Mouse (Mus musculus) liver, embryonic 12.5 days (tissue): Measurements from ENCODE around the gene Fam57b. TPM values are rescaled to one million over a fixed set of nuclear protein-coding genes. Genes with fewer than 3 reads are reported as not detected.
"Not testable (repeated sequence)": the region's sequence is repeated elsewhere in the genome, so short reads cannot be mapped to it uniquely, and the experiment has no call there.

Experiments
- ATAC-seq: fragments of 200-750 bp; cut with Nextera tagmentation; 2 replicates; pipeline ENCODE4 v1.8.0; 2017; ENCODE audit warnings: moderate number of reproducible peaks, mild to moderate bottlenecking, moderate library complexity
- H3K27ac ChIP-seq: fragments of 300-500 bp; sonication (generic); 2 replicates; pipeline ENCODE4 v1.5.1; 2016; ENCODE audit warnings: mild to moderate bottlenecking
- H3K27me3 ChIP-seq: fragments of 300-500 bp; sonication (generic); replicated peaks from 2 replicates; pipeline ENCODE4 v1.6.1; 2016; ENCODE audit warnings: mild to moderate bottlenecking, moderate library complexity
- H3K36me3 ChIP-seq: fragments of 300-500 bp; sonication (generic); 2 replicates; pipeline ENCODE4 v1.6.1; 2016; ENCODE audit warnings: mild to moderate bottlenecking, moderate library complexity
- H3K4me1 ChIP-seq: fragments of 300-500 bp; sonication (generic); 2 replicates; pipeline ENCODE4 v1.6.1; 2016
- H3K4me2 ChIP-seq: fragments of 300-500 bp; sonication (generic); 2 replicates; pipeline ENCODE4 v1.6.1; 2016; ENCODE audit warnings: mild to moderate bottlenecking, moderate library complexity
- H3K4me3 ChIP-seq: fragments of 300-500 bp; sonication (generic); 2 replicates; pipeline ENCODE4 v1.5.1; 2016; ENCODE audit warnings: mild to moderate bottlenecking, moderate library complexity
- H3K9ac ChIP-seq: fragments of 300-500 bp; sonication (generic); 2 replicates; pipeline ENCODE4 v1.6.1; 2016; ENCODE audit warnings: mild to moderate bottlenecking, moderate library complexity
- H3K9me3 ChIP-seq: fragments of 300-500 bp; sonication (generic); replicated peaks from 2 replicates; pipeline ENCODE4 v1.6.1; 2016; ENCODE audit warnings: mild to moderate bottlenecking, moderate library complexity
- WGBS: fragments of 180-500 bp; shearing (Covaris S2); methylation state at CpG from one replicate; pipeline ENCODE4 v1.1.7; 2016; ENCODE audit not compliant: insufficient replicate concordance; 5-methylcytosine and 5-hydroxymethylcytosine counted together
- polyA plus RNA-seq: library from polyadenylated mRNA; unstranded; fragments of >200 nt; fragmentation: Nextera tagmentation; extraction: Ambion mirVana; gene quantifications from 2 replicates; pipeline ENCODE4 v1.2.1, GENCODE M21; 2016

Fam57b gene
- polyA plus RNA-seq, 1 experiment from 2014 or later, result not detected

DNA sequence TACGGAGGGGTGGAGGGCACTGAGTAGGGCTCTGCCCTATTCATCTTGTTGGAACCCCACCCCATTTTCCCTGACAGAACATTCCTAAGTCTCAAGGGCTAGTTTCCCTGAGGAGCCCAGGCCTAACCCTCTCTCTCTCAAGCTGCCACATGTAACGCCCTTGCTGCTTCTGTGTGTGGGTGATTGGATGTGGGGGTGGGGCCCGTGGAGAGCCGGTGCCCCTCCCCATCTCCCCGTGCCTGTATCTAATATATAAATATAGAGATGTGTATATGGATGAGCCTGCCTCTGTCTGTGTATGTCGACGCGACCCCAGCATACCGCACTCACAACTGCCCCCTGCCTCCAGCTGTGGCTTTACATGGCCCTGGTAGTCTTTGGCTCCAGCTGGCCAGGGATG lies 31.9 kb upstream of the Fam57b start:
- peaks cover 82% of the 10 kb centered on the region for H3K36me3 ChIP-seq
- peaks cover 57% of the 10 kb centered on the region for H3K4me1 ChIP-seq

DNA sequence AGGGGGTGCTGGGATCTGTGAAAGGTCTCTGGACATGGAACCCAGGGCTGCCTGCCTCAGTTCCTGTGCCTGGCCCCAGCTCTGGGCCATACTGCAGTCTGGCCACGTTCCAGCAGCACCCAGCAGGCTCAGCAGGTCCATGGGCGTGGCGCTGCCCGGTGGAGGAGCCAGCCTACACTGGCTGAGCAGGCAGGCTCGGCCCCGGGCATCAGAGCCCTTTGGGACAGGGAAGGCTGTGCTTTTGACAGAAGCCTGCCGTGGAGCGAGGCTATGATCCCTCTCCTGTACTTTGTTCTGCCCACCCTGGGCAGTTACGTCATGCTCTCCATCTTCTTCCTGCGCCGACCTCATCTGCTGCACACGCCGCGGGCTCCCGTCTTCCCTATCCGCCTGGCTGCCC lies 31.3 kb upstream of the Fam57b start, which contains the start of gene Gdpd3:
Gdpd3 (plus strand) TSS at position 134 of the 400 bp plus-strand sequence.
- WGBS, result 83% methylated on average over 16 of the region's 16 CpGs
- H3K9me3 ChIP-seq, result no peaks in the 10 kb centered on the region
- 0 out of 2 replicates have a peak within 1 kb of the TSS, but pooled peaks have one; percentile 2 for H3K9ac ChIP-seq
- peaks cover 83% of the 10 kb centered on the region for H3K36me3 ChIP-seq
- ATAC-seq, result no peak
- H3K27ac ChIP-seq, result no peak within 1 kb of the TSS; the same call in 1 of the 2 replicates
- peaks cover 55% of the 10 kb centered on the region for H3K4me1 ChIP-seq
- H3K4me2 ChIP-seq, result no peak within 1 kb of the TSS
- H3K4me3 ChIP-seq, result no peak within 1 kb of the TSS
- no peaks in the 10 kb centered on the region for H3K27me3 ChIP-seq

More for the DNA sequence above, 31.9 kb upstream of the Fam57b start:
- H3K9me3 ChIP-seq, result no peaks in the 10 kb centered on the region
- WGBS, result 63% methylated on average over 9 of the region's 9 CpGs
- ATAC-seq, result peak; percentile 16; the same call in 1 of the 2 replicates
- no peak overlapping the region for H3K27ac ChIP-seq
- 0 out of 2 replicates have a peak overlapping the region, but pooled peaks have one; percentile 2 for H3K9ac ChIP-seq
- no peaks in the 10 kb centered on the region for H3K27me3 ChIP-seq
- H3K4me2 ChIP-seq, result no peak overlapping the region
- no peak overlapping the region for H3K4me3 ChIP-seq

DNA sequence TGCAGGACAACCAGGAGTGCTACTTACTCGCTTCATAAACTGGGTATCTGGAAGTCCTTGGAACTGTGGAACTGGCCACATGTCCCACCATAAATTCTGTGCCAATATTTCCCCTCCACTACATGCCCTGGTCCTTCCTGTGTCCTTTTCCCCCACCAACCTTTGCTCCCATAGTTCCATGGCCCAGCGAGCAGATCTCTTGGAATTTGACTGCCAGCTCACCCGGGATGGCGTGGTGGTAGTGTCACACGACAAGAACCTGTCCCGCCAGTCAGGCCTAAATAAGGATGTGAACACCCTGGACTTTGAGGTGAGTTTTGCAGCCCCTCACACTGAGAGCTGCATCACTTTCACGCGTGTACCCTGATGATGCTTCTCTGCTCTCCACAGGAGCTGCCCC lies 30.5 kb upstream of the Fam57b start:
- no peaks in the 10 kb centered on the region for H3K27me3 ChIP-seq
- peaks cover 78% of the 10 kb centered on the region for H3K36me3 ChIP-seq
- H3K4me2 ChIP-seq, result no peak overlapping the region
- no peak overlapping the region for H3K4me3 ChIP-seq
- H3K27ac ChIP-seq, result no peak overlapping the region
- peaks cover 47% of the 10 kb centered on the region for H3K4me1 ChIP-seq
- no peak overlapping the region for H3K9ac ChIP-seq
- no peak for ATAC-seq
- WGBS, result 88% methylated on average over 8 of the region's 8 CpGs
- H3K9me3 ChIP-seq, result no peaks in the 10 kb centered on the region

DNA sequence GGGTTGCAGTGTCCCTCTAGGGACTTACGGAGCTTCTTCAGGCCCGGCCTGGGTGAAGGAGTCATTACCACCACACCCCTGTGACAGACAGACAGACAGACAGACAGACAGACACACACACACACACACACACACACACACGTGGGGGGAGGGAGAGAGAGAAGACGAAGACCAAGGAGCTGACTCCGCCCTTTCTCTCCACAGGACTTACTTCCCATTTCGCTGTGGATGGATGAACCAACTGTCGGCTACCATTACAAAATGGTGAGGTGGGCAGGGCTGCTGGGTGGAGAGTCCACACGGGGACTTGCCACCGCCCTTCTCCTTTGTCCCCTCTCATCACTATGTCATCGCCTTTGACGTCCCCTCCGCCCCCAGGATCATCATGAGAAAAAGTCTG lies 26.7 kb upstream of the Fam57b start:
- peaks cover 38% of the 10 kb centered on the region for H3K4me1 ChIP-seq

DNA sequence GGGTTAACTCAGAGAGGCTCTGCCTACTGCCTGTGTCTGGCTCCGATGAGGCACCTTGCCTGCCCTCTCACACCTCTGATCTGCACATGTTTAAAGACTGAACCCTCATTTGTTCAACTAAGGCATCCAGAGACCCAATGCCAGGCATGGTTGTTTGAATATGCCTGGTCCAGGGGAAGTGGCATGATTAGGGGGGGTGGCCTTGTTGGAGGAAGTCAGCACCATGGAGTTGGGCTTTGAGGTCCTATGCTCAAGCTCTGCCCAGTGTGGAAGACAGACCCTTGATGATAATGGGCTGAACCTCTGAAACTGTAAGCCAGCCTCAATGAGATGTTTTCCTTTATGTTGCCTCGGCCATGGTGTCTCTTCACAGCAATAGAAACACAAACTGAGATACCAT lies 24.1 kb upstream of the Fam57b start:
- H3K4me1 ChIP-seq, result peaks cover 48% of the 10 kb centered on the region
- no peak overlapping the region for H3K27ac ChIP-seq
- 71% methylated on average over 2 of the region's 2 CpGs for WGBS
- no peaks in the 10 kb centered on the region for H3K27me3 ChIP-seq
- peaks cover 35% of the 10 kb centered on the region for H3K36me3 ChIP-seq
- H3K9me3 ChIP-seq, result no peaks in the 10 kb centered on the region
- no peak for ATAC-seq
- H3K4me2 ChIP-seq, result no peak overlapping the region
- no peak overlapping the region for H3K9ac ChIP-seq
- H3K4me3 ChIP-seq, result no peak overlapping the region

More for the DNA sequence above, 26.7 kb upstream of the Fam57b start:
- Histone ChIP-seq H3K27me3 (no peaks in the 10 kb centered on the region), H3K9me3 (no peaks in the 10 kb centered on the region), H3K36me3 (peaks cover 53% of the 10 kb centered on the region), H3K4me2 (no peak overlapping the region), H3K4me3 (no peak overlapping the region), H3K9ac (no peak overlapping the region), H3K27ac (no peak overlapping the region)
- 64% methylated on average over 11 of the region's 12 CpGs for WGBS
- no peak for ATAC-seq

DNA sequence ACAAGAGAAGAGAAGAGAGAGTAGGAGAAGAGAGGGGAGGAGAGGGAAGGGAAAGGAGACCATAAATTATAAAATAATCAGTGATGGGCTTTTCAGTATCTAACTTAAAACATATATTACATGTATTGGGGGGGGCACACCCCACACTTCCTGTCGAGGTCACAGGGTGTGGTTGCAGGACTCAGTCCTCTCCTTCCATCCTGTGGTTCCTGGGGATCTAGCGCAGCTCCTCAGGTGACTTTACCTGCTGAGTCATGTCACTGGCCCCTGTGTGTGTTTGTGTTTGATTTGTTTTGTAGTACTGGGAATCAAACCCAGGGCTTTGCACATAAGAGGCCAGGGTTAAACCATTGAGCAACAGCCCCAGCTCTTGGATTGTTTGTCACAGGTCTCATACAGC lies 23.0 kb upstream of the Fam57b start:
- no peak overlapping the region for H3K9ac ChIP-seq
- no peaks in the 10 kb centered on the region for H3K27me3 ChIP-seq
- no peak for ATAC-seq
- peaks cover 58% of the 10 kb centered on the region for H3K4me1 ChIP-seq
- no peak overlapping the region for H3K27ac ChIP-seq
- no peak overlapping the region for H3K4me2 ChIP-seq
- H3K9me3 ChIP-seq, result no peaks in the 10 kb centered on the region
- no peak overlapping the region for H3K4me3 ChIP-seq
- 45% methylated on average over 2 of the region's 2 CpGs for WGBS
- H3K36me3 ChIP-seq, result peaks cover 38% of the 10 kb centered on the region

DNA sequence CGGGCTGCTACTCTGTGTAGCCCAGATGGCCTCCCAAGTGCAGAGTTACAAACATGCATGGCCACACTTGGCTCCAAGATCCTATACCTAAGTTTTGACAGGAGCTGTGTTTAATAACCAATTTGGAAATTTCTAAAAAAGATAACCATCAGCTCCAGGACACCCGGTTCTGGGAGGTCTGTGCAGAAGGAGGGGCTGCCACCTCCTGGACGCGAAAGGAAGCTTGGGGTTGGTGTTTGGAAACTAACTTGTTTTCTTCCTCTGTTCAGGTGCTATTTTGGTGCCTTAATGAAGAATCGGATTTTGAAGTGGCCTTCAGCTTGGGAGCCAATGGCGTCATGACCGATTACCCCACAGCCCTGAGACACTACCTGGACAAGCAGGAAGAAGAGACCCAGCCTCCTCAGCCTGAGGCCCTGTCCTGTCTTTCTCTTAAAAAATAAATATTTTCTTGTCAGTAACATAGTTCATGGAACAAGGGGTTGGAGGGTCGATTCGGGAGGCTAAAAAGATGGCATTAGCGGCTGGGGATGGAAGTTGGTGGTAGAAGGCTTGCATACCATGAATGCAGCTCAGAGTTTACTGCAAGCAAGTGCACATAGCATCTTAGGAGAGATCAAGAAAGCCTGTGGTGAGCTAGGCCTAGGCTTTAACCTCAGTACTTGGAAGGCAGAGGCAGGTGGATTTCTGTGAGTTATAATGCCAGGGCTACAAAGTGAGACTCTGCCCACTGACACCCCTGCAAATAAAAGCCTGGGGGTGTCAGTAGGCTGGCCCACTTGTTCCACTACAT lies 22.1 kb upstream of the Fam57b start:
- 79% methylated on average over 10 of the region's 10 CpGs for WGBS
- Histone ChIP-seq H3K36me3 (peaks cover 29% of the 10 kb centered on the region), H3K27me3 (no peaks in the 10 kb centered on the region), H3K9me3 (no peaks in the 10 kb centered on the region), H3K27ac (peak overlapping the region; percentile 91; the same call in 1 of the 2 replicates), H3K9ac (peak overlapping the region; percentile 33), H3K4me3 (no peak overlapping the region), H3K4me2 (peak overlapping the region; percentile 92; the same call in 1 of the 2 replicates), H3K4me1 (peaks cover 68% of the 10 kb centered on the region)
- ATAC-seq, result no peak

DNA sequence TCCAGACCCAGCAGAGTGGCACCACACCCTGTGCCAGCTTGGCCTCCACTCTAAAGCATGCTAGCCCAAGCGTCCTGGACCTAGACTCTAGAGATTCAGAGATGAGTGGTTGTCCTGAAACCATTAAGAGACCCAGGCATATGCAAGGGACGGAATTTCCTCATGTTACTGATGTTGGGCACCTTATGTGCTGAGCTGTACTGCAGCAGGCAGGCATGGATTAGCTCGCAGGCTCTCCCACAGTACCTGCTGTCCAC lies 21.6 kb upstream of the Fam57b start:
- Histone ChIP-seq H3K4me3 (no peak overlapping the region; the same call in 1 of the 2 replicates), H3K9ac (peak overlapping the region; percentile 33), H3K4me2 (peak overlapping the region; percentile 92), H3K27ac (peak overlapping the region; percentile 91), H3K9me3 (no peaks in the 10 kb centered on the region), H3K36me3 (peaks cover 29% of the 10 kb centered on the region), H3K27me3 (no peaks in the 10 kb centered on the region), H3K4me1 (peaks cover 69% of the 10 kb centered on the region)
- WGBS, result 67% methylated on average over 3 of the region's 3 CpGs
- ATAC-seq, result no peak

DNA sequence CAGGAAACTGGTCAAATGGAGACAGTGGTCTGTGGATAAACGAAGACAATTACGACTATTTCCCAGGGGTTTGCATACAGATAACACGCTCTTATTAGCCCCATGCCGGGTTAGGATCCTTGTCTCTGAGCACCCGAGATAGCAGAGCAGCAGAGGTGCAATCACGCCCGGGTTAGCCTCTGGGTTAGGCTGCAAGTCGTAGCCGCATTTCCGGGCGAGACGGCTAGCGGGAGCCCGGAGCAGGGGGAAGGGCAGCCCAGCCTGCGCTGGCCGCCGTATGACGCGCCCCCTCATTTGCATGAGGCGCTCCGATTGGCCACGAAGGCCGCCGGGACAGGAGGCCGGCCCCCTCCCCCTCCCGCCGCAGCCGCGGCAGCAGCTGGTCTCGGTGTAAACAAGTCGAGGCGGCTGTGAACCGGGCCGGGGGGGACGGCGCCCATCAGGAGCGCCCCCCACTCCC lies 20.8 kb upstream of the Fam57b start, which contains the start of gene Ypel3:
Ypel3 (plus strand) TSS at position 358 of the 460 bp plus-strand sequence.
- Histone ChIP-seq H3K9me3 (no peaks in the 10 kb centered on the region), H3K4me2 (peak within 1 kb of the TSS; percentile 92), H3K27me3 (no peaks in the 10 kb centered on the region), H3K9ac (peak within 1 kb of the TSS; percentile 98), H3K4me1 (peaks cover 75% of the 10 kb centered on the region), H3K4me3 (peak within 1 kb of the TSS; percentile 76), H3K36me3 (peaks cover 26% of the 10 kb centered on the region), H3K27ac (peak within 1 kb of the TSS; percentile 91)
- peak; percentile 91 for ATAC-seq
- WGBS, result 0% methylated on average over 37 of the region's 37 CpGs

DNA sequence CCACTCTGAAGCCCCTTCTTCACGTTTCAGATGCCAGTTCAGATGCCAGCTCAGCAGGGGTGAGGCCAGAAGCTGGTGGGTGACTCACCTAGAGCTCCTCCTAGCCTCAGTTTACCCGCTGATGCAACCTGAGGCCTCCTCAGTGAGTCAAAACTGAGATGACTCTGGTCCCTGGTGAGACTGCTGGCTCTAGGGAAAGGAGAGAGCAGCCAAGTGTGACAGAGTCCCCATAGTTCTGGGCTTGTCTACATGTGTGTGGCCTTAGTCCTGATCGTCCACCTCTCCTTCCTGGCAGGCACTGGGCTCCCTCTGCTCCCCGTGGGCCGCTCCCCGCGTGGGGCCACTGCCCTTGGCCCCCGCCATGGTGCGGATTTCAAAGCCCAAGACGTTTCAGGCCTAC lies 20.0 kb upstream of the Fam57b start:
- peak overlapping the region; percentile 98 for H3K9ac ChIP-seq
- H3K4me3 ChIP-seq, result peak overlapping the region; percentile 76
- 55% methylated on average over 10 of the region's 10 CpGs for WGBS
- no peak for ATAC-seq
- H3K4me2 ChIP-seq, result peak overlapping the region; percentile 92
- no peaks in the 10 kb centered on the region for H3K9me3 ChIP-seq
- H3K27me3 ChIP-seq, result no peaks in the 10 kb centered on the region
- H3K36me3 ChIP-seq, result peaks cover 27% of the 10 kb centered on the region
- peak overlapping the region; percentile 91 for H3K27ac ChIP-seq
- peaks cover 83% of the 10 kb centered on the region for H3K4me1 ChIP-seq

DNA sequence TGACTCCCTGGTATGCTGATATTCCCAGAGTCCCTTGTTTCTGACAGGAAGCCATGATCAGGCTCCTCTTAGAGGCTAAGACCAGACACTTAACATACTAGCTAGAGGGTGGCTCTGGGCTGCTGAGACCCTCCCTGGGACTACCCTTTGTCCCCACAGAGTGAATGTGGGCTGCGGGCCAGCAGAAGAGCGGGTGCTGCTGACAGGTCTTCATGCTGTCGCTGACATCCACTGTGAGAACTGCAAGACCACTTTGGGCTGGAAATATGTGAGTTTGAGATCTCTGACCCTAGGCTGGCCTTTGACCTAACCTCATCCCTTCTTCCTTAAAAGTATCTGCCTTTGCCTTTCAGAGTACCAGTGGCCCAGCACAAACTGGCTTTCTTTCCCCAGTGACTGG lies 19.3 kb upstream of the Fam57b start:
- ATAC-seq, result no peak
- Histone ChIP-seq H3K4me2 (peak overlapping the region; percentile 92), H3K9ac (peak overlapping the region; percentile 98), H3K36me3 (peaks cover 31% of the 10 kb centered on the region), H3K27me3 (no peaks in the 10 kb centered on the region), H3K27ac (peak overlapping the region; percentile 91), H3K4me3 (peak overlapping the region; percentile 76), H3K4me1 (peaks cover 87% of the 10 kb centered on the region), H3K9me3 (no peaks in the 10 kb centered on the region)
- 92% methylated on average over 3 of the region's 3 CpGs for WGBS

DNA sequence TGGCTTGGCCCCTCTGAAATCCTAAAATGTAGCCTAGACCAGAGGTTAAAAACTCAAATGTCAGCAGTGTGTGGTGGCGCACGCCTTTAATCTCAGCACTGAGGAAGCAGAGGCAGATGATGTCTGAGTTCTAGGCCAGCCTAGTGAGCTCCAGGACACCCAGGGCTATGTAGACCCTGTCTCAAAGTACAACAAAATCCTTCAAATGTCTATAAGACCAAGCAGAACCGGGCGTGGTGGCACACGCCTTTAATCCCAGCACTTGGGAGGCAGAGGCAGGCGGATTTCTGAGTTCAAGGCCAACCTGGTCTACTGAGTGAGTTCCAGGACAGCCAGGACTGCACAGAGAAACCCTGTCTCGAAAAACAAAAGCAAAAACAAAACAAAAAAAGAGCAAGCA lies 18.4 kb upstream of the Fam57b start:
- not testable (repeated sequence) for H3K9me3 ChIP-seq, H3K9ac ChIP-seq, H3K4me2 ChIP-seq, H3K4me3 ChIP-seq, ATAC-seq, H3K27me3 ChIP-seq
- Histone ChIP-seq H3K27ac (peak overlapping the region; percentile 71; the same call in 1 of the 2 replicates), H3K36me3 (peaks cover 34% of the 10 kb centered on the region), H3K4me1 (peaks cover 82% of the 10 kb centered on the region)
- WGBS, result 75% methylated on average over 7 of the region's 7 CpGs
